30 mouse cellular contexts compared by ENCODE assay signal in the genomic region with DNA sequence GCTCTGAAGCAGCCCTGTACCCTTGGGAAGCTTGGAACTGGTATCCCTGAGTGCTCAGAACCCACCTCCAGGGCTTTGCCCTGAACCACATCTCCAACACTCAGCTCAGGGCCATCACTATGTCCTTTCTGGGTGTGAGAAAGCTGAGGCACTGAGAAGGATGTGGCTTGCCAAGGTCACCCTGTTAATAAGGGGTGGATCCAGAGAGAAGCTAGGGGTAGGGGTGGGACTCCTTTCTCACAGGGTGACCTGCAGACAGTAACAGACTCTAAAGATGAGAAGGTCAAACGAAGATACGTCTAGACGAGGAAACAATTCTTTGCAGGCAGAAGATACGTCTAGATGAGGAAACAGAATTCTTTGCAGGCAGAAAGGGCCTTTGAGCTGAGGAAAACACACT. TPM values are rescaled to one million over a fixed set of nuclear protein-coding genes. Genes with fewer than 3 reads are reported as not detected.
A peak's percentile ranks its signal among the peaks of the same experiment; 100 is the strongest.
DNase-seq lines count a peak whose midpoint lies in the region; ATAC-seq and TF ChIP-seq lines count a peak whose summit lies in the region.
"Had no signal": no experiment of that assay in that cellular context is flagged by ENCODE, and none has a peak within 500 bp of the region (broad histone marks: within the 10 kb centered on the region; RNA-seq: fewer than 3 reads in every experiment).

No protein-coding gene starts in this region.

- H3K4me3 ChIP-seq in embryonic facial prominence, embryonic 15.5 days (replicated peaks), result no peak overlapping the region
- H3K4me3 ChIP-seq in embryonic facial prominence, embryonic 10.5 days, result no peak overlapping the region
- H3K4me3 ChIP-seq in lung, postnatal 0 days (ENCODE audit: low read depth, low read length), result no peak overlapping the region
- H3K4me3 ChIP-seq in E14TG2a.4 (replicated peaks; ENCODE audit: low read length), result peak overlapping the region; percentile 24; the same call in 1 of the 2 replicates
- H3K4me3 ChIP-seq: embryonic facial prominence, embryonic 12.5 days; erythroblast, embryonic 14.5 days; forebrain, embryonic 10.5 days; forebrain, embryonic 12.5 days had no signal

- ATAC-seq in embryonic facial prominence, embryonic 15.5 days (ENCODE audit: insufficient number of reproducible peaks, low FRiP score, low TSS enrichment, low read depth), result no peak
- ATAC-seq in lung, postnatal 0 days, result 0 out of 2 replicates have a peak, but pooled peaks have one; percentile 6
- ATAC-seq: activated CD4-positive, CD25-positive, alpha-beta regulatory T cell, adult 4 months; CD4-positive, CD25-positive, alpha-beta regulatory T cell, adult 4 months; forebrain, embryonic 14.5 days; forebrain, embryonic 16.5 days had no signal

- no peak for TF ChIP-seq CTCF in lung, postnatal 0 days (IDR thresholded peaks at IDR 0.05)
- TF ChIP-seq CTCF in E14TG2a.4 (conservative IDR thresholded peaks at IDR 0.05; ENCODE audit: low read length), result no peak

- DNase-seq in embryonic facial prominence, embryonic 10.5 days (ENCODE audit: low spot score), result no peak
- no peak for DNase-seq in lung, postnatal 0 days (ENCODE audit: low spot score)
- DNase-seq in lung, postnatal 4 days, result no peak
- peak; percentile 61 for DNase-seq in ES-CJ7 (ENCODE audit: low read depth, low spot score)
- DNase-seq in heart, postnatal 10 days, result no peak
- no peak for DNase-seq in adipocyte (ENCODE audit: low spot score)
- DNase-seq: adrenal gland, adult 2 months; adrenal gland, postnatal 10 days; adrenal gland, postnatal 25 days; B cell, adult 2 months; cerebellum, adult 11 months; cerebellum, adult 18-20 months; cerebellum, adult 8-10 months; cerebellum, adult 9-11 months; cerebellum, postnatal 14 days; cerebellum, postnatal 36 days; embryo, embryonic 11 days had no signal

- peaks cover 25% of the 10 kb centered on the region for H3K4me1 ChIP-seq in embryonic facial prominence, embryonic 15.5 days
- H3K4me1 ChIP-seq in embryonic facial prominence, embryonic 10.5 days, result peaks cover 31% of the 10 kb centered on the region
- H3K4me1 ChIP-seq in lung, postnatal 0 days (ENCODE audit: insufficient read depth, low read depth, low read length), result no peaks in the 10 kb centered on the region
- peaks cover 58% of the 10 kb centered on the region for H3K4me1 ChIP-seq in E14TG2a.4 (replicated peaks; ENCODE audit: low read depth, low read length)

- no peak overlapping the region for H3K9ac ChIP-seq in embryonic facial prominence, embryonic 15.5 days
- no peak overlapping the region for H3K9ac ChIP-seq in lung, postnatal 0 days (replicated peaks; ENCODE audit: low read depth)
- H3K9ac ChIP-seq: embryonic facial prominence, embryonic 12.5 days; forebrain, embryonic 12.5 days had no signal

- no peak for TF ChIP-seq EP300 in lung, postnatal 0 days (IDR thresholded peaks at IDR 0.05)

- peaks cover 20% of the 10 kb centered on the region for H3K36me3 ChIP-seq in embryonic facial prominence, embryonic 15.5 days
- H3K36me3 ChIP-seq in embryonic facial prominence, embryonic 10.5 days (replicated peaks), result peaks cover 16% of the 10 kb centered on the region
- peaks cover 11% of the 10 kb centered on the region; the same call in 1 of the 2 replicates for H3K36me3 ChIP-seq in lung, postnatal 0 days (ENCODE audit: insufficient read depth, low read length)
- H3K36me3 ChIP-seq in E14TG2a.4 (ENCODE audit: insufficient read depth, low read length), result peaks cover 13% of the 10 kb centered on the region
- H3K36me3 ChIP-seq: forebrain, embryonic 12.5 days had no signal

- H3K4me2 ChIP-seq in embryonic facial prominence, embryonic 15.5 days (replicated peaks), result no peak overlapping the region
- H3K4me2 ChIP-seq in lung, postnatal 0 days (replicated peaks; ENCODE audit: low read depth, low read length), result no peak overlapping the region
- H3K4me2 ChIP-seq: embryonic facial prominence, embryonic 12.5 days; forebrain, embryonic 12.5 days had no signal

- H3K27ac ChIP-seq in embryonic facial prominence, embryonic 15.5 days (replicated peaks), result peak overlapping the region; percentile 36; the same call in 1 of the 2 replicates
- no peak overlapping the region for H3K27ac ChIP-seq in embryonic facial prominence, embryonic 10.5 days (replicated peaks)
- H3K27ac ChIP-seq in lung, postnatal 0 days (ENCODE audit: low read length), result no peak overlapping the region
- H3K27ac ChIP-seq: embryonic facial prominence, embryonic 12.5 days; forebrain, embryonic 10.5 days; forebrain, embryonic 12.5 days had no signal

- H3K27me3 ChIP-seq in embryonic facial prominence, embryonic 15.5 days, result peaks cover 28% of the 10 kb centered on the region
- peaks cover 62% of the 10 kb centered on the region for H3K27me3 ChIP-seq in embryonic facial prominence, embryonic 10.5 days (replicated peaks; ENCODE audit: low read depth, poor library complexity, severe bottlenecking)
- H3K27me3 ChIP-seq in lung, postnatal 0 days (replicated peaks; ENCODE audit: insufficient read depth, low read length), result no peaks in the 10 kb centered on the region
- peaks cover 45% of the 10 kb centered on the region for H3K27me3 ChIP-seq in E14TG2a.4 (ENCODE audit: insufficient read depth, low read length)
- H3K27me3 ChIP-seq: CH12.LX had no signal

- intact Hi-C loops in heart, postnatal 10 days (cut with DNase I), result no loop called here

- no peaks in the 10 kb centered on the region for H3K9me3 ChIP-seq in embryonic facial prominence, embryonic 15.5 days (replicated peaks)
- H3K9me3 ChIP-seq in embryonic facial prominence, embryonic 10.5 days, result no peaks in the 10 kb centered on the region
- H3K9me3 ChIP-seq in lung, postnatal 0 days (ENCODE audit: low read length), result no peaks in the 10 kb centered on the region
- H3K9me3 ChIP-seq in E14TG2a.4 (ENCODE audit: low read length), result no peaks in the 10 kb centered on the region
- H3K9me3 ChIP-seq: embryonic facial prominence, embryonic 12.5 days; forebrain, embryonic 10.5 days; forebrain, embryonic 12.5 days had no signal

- 65% methylated on average over 4 of the region's 4 CpGs for WGBS in embryonic facial prominence, embryonic 15.5 days
- 82% methylated on average over 4 of the region's 4 CpGs for WGBS in embryonic facial prominence, embryonic 10.5 days
- WGBS in lung, postnatal 0 days, result 77% methylated on average over 4 of the region's 4 CpGs

RNA-seq across cellular contexts. Expression of a gene that starts 2.7 kb away (rescaled TPM):
- polyA plus RNA-seq in embryonic facial prominence, embryonic 15.5 days (2015; fragmentation: Nextera tagmentation; extraction: Ambion mirVana), result 1.4 and 1.7 TPM in 2 replicates
- 0.35 and 0.54 TPM in 2 replicates for polyA plus RNA-seq in embryonic facial prominence, embryonic 10.5 days (2016; fragmentation: Nextera tagmentation; extraction: Ambion mirVana)
- 0.32 and 0.42 TPM in 2 replicates for polyA plus RNA-seq in lung, postnatal 0 days (2015; fragmentation: Nextera tagmentation; extraction: Ambion mirVana)
- total RNA-seq in heart, postnatal 10 days (2021), result not detected
- total RNA-seq: adrenal gland, postnatal 25 days; common myeloid progenitor, adult 5-6 weeks; MEL had no signal
- polyA plus RNA-seq: activated CD4-positive, CD25-positive, alpha-beta regulatory T cell, adult 4 months; CD4-positive, CD25-positive, alpha-beta regulatory T cell, adult 4 months; erythroblast, embryonic 14.5 days; forebrain, embryonic 14.5 days had no signal
